Mouse (Mus musculus): Measurements from ENCODE around the gene Dcaf4. TPM values are rescaled to one million over a fixed set of nuclear protein-coding genes. Genes with fewer than 3 reads are reported as not detected.
A peak's percentile ranks its signal among the peaks of the same experiment; 100 is the strongest.

Gene Dcaf4
- polyA plus RNA-seq, 1 experiment from 2014 or later, result 29.9 TPM

DNA sequence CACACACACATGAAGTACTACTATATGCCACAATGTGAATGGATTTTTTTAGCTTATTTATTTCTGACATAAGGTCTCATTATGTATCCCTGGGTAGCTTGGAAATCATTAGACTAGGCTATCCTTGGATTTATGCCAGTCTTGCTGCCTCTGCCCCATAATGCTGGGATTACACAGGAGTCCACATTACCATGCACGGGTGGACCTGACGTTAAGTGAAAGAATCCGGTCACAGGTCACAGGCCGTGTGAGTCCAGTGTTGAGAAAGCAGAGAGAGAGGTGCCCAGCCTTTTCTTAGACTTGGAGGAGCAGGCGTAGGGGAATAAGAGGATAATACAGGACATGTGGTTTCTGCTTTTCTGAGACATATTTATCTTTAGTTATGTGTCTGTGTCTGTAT lies 21.0 kb upstream of the Dcaf4 start:
- no peaks in the 10 kb centered on the region for H3K36me3 ChIP-seq
- H3K9me3 ChIP-seq (replicated peaks), result no peaks in the 10 kb centered on the region
- 73% methylated on average over 5 of the region's 5 CpGs for WGBS
- H3K4me1 ChIP-seq, result no peaks in the 10 kb centered on the region
- no peak overlapping the region for H3K4me3 ChIP-seq
- no peak overlapping the region for H3K9ac ChIP-seq
- no peak overlapping the region for H3K27ac ChIP-seq
- no peak for ATAC-seq (ENCODE audit: low FRiP score)
- no peak overlapping the region for H3K4me2 ChIP-seq (replicated peaks)
- 0 out of 2 replicates have a peak, but pooled peaks cover 5% of the 10 kb centered on the region for H3K27me3 ChIP-seq

DNA sequence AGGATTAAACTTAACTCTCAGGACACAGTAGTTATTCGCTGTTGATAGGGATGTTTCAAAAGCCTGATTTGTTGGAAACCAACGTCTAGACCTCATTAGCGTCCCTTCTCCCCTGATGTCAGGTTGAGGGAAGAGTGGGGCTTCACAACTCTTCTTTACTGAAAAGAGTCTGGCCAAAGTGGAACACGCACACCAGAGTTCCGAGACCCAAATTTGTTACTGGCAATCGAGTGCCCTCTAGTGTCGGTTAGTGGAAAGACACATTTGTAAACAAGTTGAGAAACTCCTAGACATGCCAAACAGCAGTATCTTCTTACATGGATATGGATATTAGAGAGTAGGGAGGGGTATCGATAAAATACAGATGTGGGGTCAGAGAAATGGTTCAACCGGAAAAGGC lies 18.1 kb upstream of the Dcaf4 start:
- no peaks in the 10 kb centered on the region for H3K9me3 ChIP-seq (replicated peaks)
- H3K4me2 ChIP-seq (replicated peaks), result no peak overlapping the region
- no peaks in the 10 kb centered on the region for H3K4me1 ChIP-seq
- H3K27me3 ChIP-seq, result 0 out of 2 replicates have a peak, but pooled peaks cover 5% of the 10 kb centered on the region
- H3K9ac ChIP-seq, result no peak overlapping the region
- 7% methylated on average over 9 of the region's 9 CpGs for WGBS
- H3K4me3 ChIP-seq, result no peak overlapping the region
- H3K36me3 ChIP-seq, result no peaks in the 10 kb centered on the region
- no peak overlapping the region for H3K27ac ChIP-seq
- ATAC-seq (ENCODE audit: low FRiP score), result no peak

DNA sequence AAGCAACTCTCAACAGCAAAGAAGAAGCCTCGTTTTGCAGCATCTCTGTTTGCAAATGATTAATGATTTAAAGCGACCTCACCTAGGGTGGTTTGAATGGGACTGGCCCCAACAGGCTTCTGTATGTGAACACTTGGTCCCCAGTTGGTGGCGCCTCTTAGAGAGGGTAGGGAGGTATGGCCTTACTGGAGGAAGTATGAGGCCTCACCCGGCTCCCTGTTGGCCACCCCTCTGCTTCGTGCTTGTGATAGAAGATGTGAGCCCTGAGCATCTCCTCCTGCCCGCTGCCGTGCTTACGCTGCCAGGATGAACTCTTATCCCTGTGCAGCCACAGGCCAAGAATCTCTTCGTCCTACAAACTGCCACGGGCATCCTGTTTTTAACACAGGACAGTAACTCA lies 13.7 kb upstream of the Dcaf4 start:
- H3K4me3 ChIP-seq, result no peak overlapping the region
- H3K9ac ChIP-seq, result no peak overlapping the region
- no peaks in the 10 kb centered on the region for H3K4me1 ChIP-seq
- H3K9me3 ChIP-seq (replicated peaks), result no peaks in the 10 kb centered on the region
- no peak overlapping the region for H3K27ac ChIP-seq
- no peak for ATAC-seq (ENCODE audit: low FRiP score)
- H3K4me2 ChIP-seq (replicated peaks), result no peak overlapping the region
- no peaks in the 10 kb centered on the region for H3K36me3 ChIP-seq
- WGBS, result 82% methylated on average over 10 of the region's 10 CpGs
- H3K27me3 ChIP-seq, result 0 out of 2 replicates have a peak, but pooled peaks cover 5% of the 10 kb centered on the region

DNA sequence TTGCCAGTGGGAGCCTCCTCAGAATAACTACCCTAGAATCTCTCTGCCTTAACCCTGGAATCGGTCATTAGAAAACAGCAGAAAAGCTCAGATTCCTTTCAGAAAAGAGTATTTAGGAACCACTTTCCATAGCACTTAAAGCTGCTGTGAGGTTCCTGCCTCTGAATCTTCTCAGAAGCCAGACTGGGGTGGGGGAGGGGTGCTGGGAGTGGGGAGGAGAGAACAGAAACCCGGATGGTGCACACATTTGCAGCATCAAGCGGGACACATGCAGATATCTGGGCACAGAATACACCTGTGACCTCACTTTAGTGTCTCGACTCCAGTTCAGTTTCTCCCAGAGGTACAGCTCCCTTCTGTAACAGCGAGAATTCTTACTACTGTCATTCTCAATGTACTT lies 9.7 kb upstream of the Dcaf4 start:
- H3K4me1 ChIP-seq, result peaks cover 8% of the 10 kb centered on the region; the same call in 1 of the 2 replicates
- no peak overlapping the region for H3K27ac ChIP-seq
- H3K9me3 ChIP-seq (replicated peaks), result no peaks in the 10 kb centered on the region
- no peaks in the 10 kb centered on the region for H3K36me3 ChIP-seq
- H3K27me3 ChIP-seq, result no peaks in the 10 kb centered on the region
- WGBS, result 79% methylated on average over 5 of the region's 5 CpGs
- H3K9ac ChIP-seq, result no peak overlapping the region
- ATAC-seq (ENCODE audit: low FRiP score), result no peak
- H3K4me2 ChIP-seq (replicated peaks), result no peak overlapping the region
- H3K4me3 ChIP-seq, result no peak overlapping the region

DNA sequence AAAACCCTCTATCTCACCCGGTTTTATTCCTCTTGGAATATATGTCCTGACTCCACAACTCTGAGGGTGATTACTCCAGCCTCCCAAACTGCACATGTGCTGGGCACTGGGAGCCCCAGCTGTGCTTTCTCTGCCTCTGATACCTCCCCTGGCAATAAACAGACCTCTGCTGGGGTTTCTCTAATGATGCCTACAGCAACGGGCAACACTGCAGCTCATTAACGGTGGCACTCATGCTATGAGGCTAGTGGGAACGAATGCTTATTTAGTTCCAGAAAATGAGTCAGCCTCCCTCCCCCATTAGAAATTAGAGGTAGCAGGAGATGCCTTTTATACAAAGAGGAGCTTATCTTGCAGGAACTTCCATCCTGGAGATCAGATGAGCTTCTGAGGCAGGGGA lies 7.5 kb upstream of the Dcaf4 start:
- H3K27ac ChIP-seq, result peak overlapping the region; percentile 3
- H3K9me3 ChIP-seq (replicated peaks), result no peaks in the 10 kb centered on the region
- peaks cover 8% of the 10 kb centered on the region; the same call in 1 of the 2 replicates for H3K4me1 ChIP-seq
- no peak for ATAC-seq (ENCODE audit: low FRiP score)
- WGBS, result 45% methylated on average over 4 of the region's 4 CpGs
- H3K36me3 ChIP-seq, result no peaks in the 10 kb centered on the region
- H3K27me3 ChIP-seq, result no peaks in the 10 kb centered on the region
- H3K4me3 ChIP-seq, result no peak overlapping the region
- no peak overlapping the region for H3K9ac ChIP-seq
- H3K4me2 ChIP-seq (replicated peaks), result no peak overlapping the region

DNA sequence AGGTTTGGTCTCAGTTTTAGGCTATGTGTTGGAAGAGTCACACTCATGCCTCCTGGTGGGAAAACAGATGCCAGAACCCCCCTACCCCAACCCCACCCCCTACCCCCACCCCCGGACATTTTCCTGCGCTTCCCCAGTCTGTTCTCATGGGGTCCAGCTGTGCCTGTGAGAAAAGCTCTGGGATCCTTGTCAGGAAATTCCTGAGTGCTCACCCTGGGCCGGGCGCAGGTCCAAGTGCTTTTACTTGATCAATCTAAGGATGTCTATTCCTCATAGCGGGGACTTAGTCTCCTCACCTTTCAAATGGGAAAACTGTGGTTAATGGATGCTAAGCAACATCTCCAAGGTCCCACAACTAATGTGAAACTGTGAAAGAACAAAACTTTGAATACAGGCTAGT lies 7.1 kb upstream of the Dcaf4 start:
- H3K9me3 ChIP-seq (replicated peaks), result no peaks in the 10 kb centered on the region
- H3K4me2 ChIP-seq (replicated peaks), result no peak overlapping the region
- 32% methylated on average over 5 of the region's 5 CpGs for WGBS
- peaks cover 8% of the 10 kb centered on the region; the same call in 1 of the 2 replicates for H3K4me1 ChIP-seq
- H3K27ac ChIP-seq, result peak overlapping the region; percentile 3
- no peak overlapping the region for H3K4me3 ChIP-seq
- no peak for ATAC-seq (ENCODE audit: low FRiP score)
- H3K36me3 ChIP-seq, result no peaks in the 10 kb centered on the region
- H3K27me3 ChIP-seq, result no peaks in the 10 kb centered on the region
- no peak overlapping the region for H3K9ac ChIP-seq

DNA sequence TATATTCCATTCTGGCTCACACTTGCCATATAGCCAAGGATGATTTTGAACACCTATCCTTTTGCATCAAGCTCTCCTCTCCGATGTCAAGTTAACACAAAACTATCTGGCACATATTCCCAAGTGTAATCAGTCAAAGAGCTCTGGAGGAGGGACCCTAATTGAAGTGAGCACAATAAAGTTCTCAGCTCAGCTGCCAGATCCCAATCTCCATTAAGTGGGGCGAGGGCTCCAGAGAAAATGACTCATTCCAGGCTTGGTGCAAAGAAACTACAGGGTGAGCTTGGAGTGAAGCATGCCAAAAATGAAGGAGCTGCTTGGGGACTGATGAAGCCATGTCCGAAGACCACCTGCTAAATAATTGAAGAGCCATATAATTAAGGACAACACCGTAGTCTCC lies 6.0 kb upstream of the Dcaf4 start:
- Histone ChIP-seq H3K27ac (no peak overlapping the region), H3K36me3 (no peaks in the 10 kb centered on the region), H3K4me3 (no peak overlapping the region), H3K4me1 (peaks cover 8% of the 10 kb centered on the region; the same call in 1 of the 2 replicates), H3K27me3 (no peaks in the 10 kb centered on the region), H3K9ac (no peak overlapping the region), H3K9me3 (replicated peaks) (no peaks in the 10 kb centered on the region), H3K4me2 (replicated peaks) (no peak overlapping the region)
- no peak for ATAC-seq (ENCODE audit: low FRiP score)
- 68% methylated on average over 4 of the region's 4 CpGs for WGBS

DNA sequence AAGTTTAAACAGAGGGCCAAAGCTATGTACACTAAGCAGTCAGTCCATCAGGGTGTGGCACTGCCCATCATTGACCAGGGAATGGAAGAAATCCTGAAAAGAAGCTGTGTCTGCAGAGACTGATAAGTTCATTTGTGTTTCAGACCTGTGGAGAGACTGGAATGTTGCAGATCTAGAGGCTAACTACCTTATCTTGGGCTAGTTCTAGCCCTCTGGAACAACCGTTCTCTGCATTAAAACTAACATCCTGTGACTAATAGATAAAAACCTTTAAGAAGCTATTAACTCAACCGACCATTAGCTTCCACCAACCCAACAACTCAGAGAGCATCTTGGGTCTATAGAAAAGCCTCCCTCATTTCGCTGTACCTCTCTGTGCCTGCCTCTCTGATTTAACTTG lies 2.7 kb upstream of the Dcaf4 start:
- WGBS, result 95% methylated on average over 3 of the region's 3 CpGs
- Histone ChIP-seq H3K4me2 (replicated peaks) (no peak overlapping the region), H3K9me3 (replicated peaks) (no peaks in the 10 kb centered on the region), H3K4me3 (no peak overlapping the region), H3K27ac (no peak overlapping the region), H3K4me1 (peaks cover 21% of the 10 kb centered on the region), H3K9ac (no peak overlapping the region), H3K27me3 (no peaks in the 10 kb centered on the region), H3K36me3 (no peaks in the 10 kb centered on the region)
- ATAC-seq (ENCODE audit: low FRiP score), result no peak

DNA sequence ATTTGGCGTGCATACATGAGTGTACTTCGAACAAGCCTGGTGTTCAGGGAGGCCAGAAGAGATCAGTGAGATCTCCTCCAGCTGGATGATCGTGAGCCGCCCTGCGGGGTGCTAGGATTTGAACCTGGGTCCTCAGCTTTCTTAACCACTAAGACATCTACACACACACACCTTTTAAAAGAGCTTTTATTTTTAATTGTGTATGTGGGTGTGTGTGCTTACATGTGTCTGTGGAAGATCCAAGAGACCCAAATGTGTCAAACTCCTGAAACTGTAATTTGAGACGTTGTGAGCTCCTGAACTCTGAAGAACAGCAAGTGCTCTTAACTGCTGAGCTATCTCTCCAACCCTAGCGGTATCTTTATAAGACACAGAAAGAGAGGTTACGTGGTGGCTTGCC lies 817 bp downstream of the Dcaf4 start:
- H3K27ac ChIP-seq, result no peak overlapping the region
- no peaks in the 10 kb centered on the region for H3K9me3 ChIP-seq (replicated peaks)
- H3K27me3 ChIP-seq, result no peaks in the 10 kb centered on the region
- WGBS, result 47% methylated on average over 8 of the region's 8 CpGs
- H3K4me3 ChIP-seq, result peak overlapping the region; percentile 80
- no peak for ATAC-seq (ENCODE audit: low FRiP score)
- H3K4me2 ChIP-seq (replicated peaks), result peak overlapping the region; percentile 72
- peaks cover 16% of the 10 kb centered on the region for H3K4me1 ChIP-seq
- peak overlapping the region; percentile 78 for H3K9ac ChIP-seq
- H3K36me3 ChIP-seq, result no peaks in the 10 kb centered on the region

DNA sequence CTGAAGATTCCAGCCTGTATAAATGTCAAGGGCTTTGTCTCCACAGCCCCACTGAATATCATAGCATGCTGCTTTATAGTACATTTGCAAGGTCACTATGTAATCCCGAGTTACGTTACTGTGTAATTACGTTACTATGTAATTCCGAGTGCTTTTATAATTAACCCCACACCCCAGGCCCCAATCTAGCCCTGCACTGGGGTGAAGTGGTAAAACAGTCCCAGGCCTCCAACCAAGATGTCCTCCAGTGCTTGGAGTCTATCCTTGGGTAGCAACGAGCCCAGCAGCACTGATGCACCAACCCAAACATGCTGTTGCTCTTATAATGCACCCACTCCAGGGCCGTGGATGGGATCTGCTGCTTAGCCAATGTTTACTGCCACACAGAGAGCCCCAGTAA lies 2.8 kb downstream of the Dcaf4 start:
- 91% methylated on average over 6 of the region's 6 CpGs for WGBS
- Histone ChIP-seq H3K4me2 (replicated peaks) (no peak overlapping the region), H3K9ac (no peak overlapping the region), H3K4me1 (peaks cover 18% of the 10 kb centered on the region), H3K36me3 (no peaks in the 10 kb centered on the region), H3K4me3 (no peak overlapping the region), H3K9me3 (replicated peaks) (no peaks in the 10 kb centered on the region), H3K27me3 (no peaks in the 10 kb centered on the region), H3K27ac (no peak overlapping the region)
- no peak for ATAC-seq (ENCODE audit: low FRiP score)

DNA sequence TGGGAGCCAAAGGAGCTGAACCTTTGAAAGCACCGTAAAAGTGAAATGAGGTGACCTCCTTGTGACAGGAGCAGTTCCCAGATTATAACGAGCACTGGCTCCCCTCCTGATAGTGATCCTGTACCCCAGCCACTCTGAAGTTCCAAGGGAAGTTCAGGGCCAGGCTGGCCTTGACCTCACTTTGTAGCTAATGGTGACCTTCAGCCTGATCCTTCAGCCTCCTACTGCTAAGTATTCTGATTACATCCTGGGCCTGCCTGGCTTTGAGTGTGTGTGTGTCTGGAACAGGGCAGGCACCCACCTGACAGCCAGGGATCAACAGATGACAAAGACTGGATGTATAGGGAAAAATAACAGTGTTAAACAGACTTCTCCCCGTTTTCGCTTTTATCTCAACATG lies 3.6 kb downstream of the Dcaf4 start:
- H3K27me3 ChIP-seq, result no peaks in the 10 kb centered on the region
- H3K9ac ChIP-seq, result no peak overlapping the region
- H3K27ac ChIP-seq, result no peak overlapping the region
- no peak overlapping the region for H3K4me3 ChIP-seq
- no peaks in the 10 kb centered on the region for H3K9me3 ChIP-seq (replicated peaks)
- ATAC-seq (ENCODE audit: low FRiP score), result no peak
- H3K4me1 ChIP-seq, result peaks cover 18% of the 10 kb centered on the region
- 0 out of 2 replicates have a peak, but pooled peaks cover 2% of the 10 kb centered on the region for H3K36me3 ChIP-seq
- WGBS, result 84% methylated on average over 4 of the region's 4 CpGs
- no peak overlapping the region for H3K4me2 ChIP-seq (replicated peaks)

DNA sequence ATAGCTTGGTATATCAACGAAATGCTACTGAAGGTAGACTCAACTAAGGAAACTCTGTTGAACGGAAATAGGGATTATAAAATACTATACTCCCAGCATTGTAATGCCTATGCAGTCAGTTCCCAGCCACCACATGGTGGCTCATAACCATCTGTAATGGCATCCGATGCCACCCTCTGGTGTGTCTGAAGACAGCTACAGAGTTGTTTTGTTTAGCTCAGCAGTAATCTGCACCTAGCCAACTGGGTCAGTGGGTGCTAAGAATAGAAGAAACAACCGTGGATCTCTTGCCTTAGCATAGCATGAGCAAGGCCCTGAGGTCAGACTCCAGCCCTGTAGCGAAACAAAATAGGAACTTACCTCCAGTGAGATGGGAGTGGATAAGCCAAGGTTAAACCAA lies 4.1 kb downstream of the Dcaf4 start:
- Histone ChIP-seq H3K27ac (no peak overlapping the region), H3K4me2 (replicated peaks) (no peak overlapping the region), H3K27me3 (no peaks in the 10 kb centered on the region), H3K9me3 (replicated peaks) (no peaks in the 10 kb centered on the region), H3K9ac (no peak overlapping the region), H3K4me1 (peaks cover 18% of the 10 kb centered on the region), H3K36me3 (0 out of 2 replicates have a peak, but pooled peaks cover 3% of the 10 kb centered on the region), H3K4me3 (no peak overlapping the region)
- WGBS, result 83% methylated on average over 5 of the region's 5 CpGs
- no peak for ATAC-seq (ENCODE audit: low FRiP score)

DNA sequence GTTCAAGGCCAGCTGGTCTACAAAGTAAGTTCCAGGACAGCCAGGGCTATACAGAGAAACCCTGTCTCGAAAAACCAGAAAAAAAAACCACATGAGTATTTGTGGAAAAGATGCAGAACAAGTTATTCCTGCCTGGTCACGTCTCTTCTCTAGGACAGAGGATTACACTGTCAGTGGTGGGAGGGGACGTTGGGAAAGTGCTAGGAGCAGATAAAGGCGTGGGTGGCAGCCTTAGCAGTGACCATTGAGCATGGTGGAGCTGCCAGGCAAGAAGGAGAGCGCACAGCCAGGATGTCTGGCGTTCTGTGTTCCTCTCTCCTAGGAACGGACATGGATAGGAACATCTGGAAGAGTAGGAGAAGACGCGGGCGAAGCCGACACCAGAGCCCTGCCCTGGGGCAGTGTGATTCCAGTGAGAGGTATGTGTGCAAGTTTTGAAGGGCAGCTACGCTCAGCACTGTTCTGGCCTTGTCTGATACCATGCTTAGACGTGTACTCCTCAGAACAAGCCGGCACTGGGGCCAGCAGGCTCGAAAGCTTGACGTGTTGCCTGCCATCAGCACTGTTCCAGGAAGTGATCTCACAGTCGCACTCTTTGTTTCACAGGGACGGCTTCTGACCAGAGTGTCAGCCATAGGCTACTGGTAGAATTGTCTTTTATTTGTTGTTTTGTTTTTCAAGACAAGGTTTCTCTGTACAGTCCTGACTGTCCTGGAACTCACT lies 5.7 kb downstream of the Dcaf4 start:
- H3K27me3 ChIP-seq, result no peaks in the 10 kb centered on the region
- H3K4me2 ChIP-seq (replicated peaks), result no peak overlapping the region
- peaks cover 16% of the 10 kb centered on the region for H3K4me1 ChIP-seq
- no peaks in the 10 kb centered on the region for H3K9me3 ChIP-seq (replicated peaks)
- H3K27ac ChIP-seq, result no peak overlapping the region
- ATAC-seq (ENCODE audit: low FRiP score), result no peak
- H3K36me3 ChIP-seq, result peaks cover 10% of the 10 kb centered on the region
- no peak overlapping the region for H3K9ac ChIP-seq
- WGBS, result 89% methylated on average over 18 of the region's 18 CpGs
- H3K4me3 ChIP-seq, result no peak overlapping the region

Measured in hindbrain, embryonic 12.5 days (tissue).